Mouse (Mus musculus) 3T3-L1 (cell line): ENCODE measurements around the gene Serpina3n.
A peak's percentile ranks its signal among the peaks of the same experiment; 100 is the strongest.
"Not testable (repeated sequence)": the region's sequence is repeated elsewhere in the genome, so short reads cannot be mapped to it uniquely, and the experiment has no call there.

ENCODE experiments used
- DNase-seq: peaks from one replicate; pipeline ENCODE4 v3.0.0-alpha.2; 2015; ENCODE audit warnings: low read depth, low spot score

Gene Serpina3n

DNA sequence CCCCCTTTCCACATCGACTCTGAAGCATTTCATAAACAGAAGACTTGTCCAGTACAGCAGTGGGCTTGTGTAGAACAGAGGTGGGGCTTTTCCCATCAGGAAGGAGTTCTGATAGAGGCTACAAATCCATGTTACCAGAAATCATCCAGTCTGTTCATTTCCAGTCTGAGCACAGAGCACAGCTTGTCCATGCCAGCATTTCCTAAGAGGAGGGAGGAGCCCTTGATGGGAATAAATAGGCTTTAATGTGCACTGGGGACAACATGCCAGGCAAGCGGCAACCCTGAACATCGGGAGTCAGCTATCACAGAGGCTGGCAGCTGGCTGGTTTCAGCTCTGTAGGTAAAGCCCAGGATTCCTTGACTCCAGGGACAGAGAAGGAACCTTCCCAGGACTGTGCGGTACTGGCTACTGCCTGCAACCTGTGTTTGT lies at the start of gene Serpina3n:
Gene Serpina3n, plus strand, starts transcription at position 276 of the 432 bp plus-strand sequence.
- DNase-seq = no peak

DNA sequence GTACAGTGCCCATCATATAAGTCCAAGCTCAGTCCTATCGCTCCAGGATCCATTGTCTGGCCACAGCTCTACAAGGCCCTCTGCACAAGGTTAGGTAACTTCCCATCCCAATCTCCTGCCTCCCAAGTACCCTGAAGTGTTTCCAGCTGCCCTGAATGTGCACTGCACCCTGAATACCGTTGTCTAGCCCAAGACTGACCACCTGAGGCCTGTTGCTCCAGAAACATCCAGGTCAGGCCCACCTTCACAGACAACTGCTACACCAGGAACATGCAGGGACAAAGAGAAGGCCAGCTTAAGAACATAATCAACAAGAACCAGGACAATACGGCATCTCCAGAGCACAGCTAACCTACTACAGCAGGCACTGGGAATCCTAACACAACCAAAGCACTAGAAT lies 36.5 kb upstream of the Serpina3n start:
- DNase-seq = no peak

DNA sequence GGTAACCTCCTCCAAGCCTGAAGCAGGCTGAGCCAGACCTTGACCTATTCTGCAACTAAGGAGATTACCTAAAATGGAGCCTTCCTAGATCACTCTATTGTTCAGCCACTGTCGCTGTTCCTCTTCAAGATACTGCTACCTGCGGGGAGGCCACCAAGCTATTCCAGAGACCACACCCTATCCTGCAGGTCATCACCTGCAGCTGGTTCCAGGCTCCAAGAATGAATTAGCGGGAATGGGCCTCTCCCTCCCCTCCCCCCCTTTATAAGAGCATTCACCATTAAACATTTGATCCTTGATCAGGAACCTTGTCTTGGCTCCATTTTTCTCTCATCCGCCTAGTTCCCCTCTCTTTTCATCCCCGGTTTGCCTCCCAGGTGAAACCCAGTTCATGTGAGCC lies 29.4 kb upstream of the Serpina3n start:
- not testable (repeated sequence) for DNase-seq

DNA sequence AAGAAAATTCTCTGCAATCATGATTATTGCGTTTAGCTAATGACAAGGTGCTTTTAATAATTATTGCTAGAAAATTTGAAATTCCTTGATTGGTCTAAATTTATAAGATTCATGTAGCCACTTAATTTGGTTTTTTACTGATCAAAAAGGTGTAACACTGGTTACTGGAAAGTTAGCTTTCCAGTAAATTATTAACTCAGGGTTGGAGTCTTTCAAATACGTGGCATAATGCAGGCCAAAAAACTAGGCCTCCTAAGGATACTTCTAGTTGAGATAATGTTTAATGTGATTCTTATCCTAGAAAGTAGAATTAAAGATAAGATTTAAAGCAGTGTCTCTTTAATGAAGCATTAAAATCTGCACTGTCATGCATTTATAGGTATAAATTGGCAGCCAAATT lies 28.2 kb upstream of the Serpina3n start:
- not testable (repeated sequence) for DNase-seq

DNA sequence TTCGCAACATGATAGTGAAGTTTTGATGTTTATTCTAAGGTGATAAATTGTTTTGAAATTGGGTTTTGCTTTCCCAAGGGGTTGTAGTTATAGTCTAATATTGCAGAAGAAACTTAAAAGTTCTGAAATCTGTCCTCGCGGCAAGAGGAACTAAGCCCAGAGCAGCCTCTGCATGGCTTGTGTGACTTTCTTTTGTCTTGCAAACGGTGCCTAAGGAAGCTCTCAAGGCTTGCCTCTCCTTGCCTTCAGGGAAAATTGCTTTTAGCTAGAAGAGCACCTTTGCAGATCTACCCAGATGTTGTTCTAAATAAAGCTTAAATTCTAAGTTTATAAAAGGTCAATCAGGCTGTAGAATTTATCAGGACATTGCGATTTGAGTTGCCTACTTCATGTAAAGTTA lies 27.7 kb upstream of the Serpina3n start:
- DNase-seq = not testable (repeated sequence)

DNA sequence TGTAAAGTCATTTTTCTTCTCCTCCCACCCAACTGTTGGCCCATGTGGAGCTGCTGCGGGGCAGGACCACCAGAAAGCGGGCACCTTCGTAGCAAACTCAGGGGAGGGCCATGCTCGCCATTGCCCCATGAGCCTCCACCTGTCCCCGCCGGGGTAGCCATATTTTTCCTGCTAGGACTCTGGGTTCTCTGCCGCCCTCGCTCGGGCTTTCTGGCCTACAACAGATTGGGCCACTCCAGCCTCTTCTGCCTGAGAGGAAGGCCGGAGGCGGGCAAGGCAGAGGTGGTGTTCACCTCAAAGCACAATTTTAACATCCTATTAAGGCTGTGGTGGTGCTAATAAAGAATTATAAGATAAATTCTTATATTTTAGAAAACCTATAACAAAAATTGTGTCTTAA lies 26.7 kb upstream of the Serpina3n start:
- no peak for DNase-seq

DNA sequence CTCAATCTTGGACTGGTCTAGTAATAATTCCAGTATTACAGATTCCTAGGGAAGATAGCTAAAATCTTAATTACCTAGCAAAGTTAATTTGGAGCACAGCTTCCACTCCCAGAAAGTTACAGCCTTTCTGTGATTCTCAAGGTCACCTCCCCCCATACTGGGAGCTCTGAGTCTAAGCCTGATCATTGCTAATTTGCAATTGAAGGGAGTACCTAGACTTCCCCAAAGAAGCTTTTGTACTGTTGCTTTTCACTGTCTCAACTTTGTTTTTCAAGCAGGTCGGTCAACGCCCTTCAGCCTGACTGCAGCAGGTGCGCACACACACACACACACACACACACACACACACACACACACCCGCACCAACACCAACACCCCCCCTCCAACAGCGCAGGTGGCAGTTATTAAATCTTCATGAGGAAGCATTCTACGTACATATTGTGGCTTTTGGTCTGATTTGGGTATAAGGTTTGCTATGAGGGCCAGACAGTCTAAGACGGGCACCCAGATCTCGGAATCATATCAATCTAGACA lies 25.4 kb upstream of the Serpina3n start:
- not testable (repeated sequence) for DNase-seq

DNA sequence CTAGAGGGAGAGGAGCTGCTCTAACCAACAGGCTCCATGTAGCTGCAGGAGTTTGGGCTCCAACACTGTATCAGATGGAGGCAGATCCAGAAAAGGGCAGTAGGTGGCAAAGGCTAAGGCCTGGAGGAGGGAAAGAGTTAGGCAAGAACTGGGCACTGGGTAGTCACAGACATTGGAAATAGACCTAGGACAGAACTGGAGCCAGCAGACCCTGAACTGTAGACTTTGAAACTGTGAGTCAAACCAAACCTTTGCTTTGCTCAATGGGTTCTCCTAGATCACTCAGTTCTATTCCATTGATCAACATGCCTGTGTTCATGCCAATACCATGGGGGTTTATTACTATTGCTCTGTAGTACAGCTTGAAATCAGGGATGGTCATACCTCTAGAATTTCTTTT lies 20.5 kb upstream of the Serpina3n start:
- not testable (repeated sequence) for DNase-seq

DNA sequence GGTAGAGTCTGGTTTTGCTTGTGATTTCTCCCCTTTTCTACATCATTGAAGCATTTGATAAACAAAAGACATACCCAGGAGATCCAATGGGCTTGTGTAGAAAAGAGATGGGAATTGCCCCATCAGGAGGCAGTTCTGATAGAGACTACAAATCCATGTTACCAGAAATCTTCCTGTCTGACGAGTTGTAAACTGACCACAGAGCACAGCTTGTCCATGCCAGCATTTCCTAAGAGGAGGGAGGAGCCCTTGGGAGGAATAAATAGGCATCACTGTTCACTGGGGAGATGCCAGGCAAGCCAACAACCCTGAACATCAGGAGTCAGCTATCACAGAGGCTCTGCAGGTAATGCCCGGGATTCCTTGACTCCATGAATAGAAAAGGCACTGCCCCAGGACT lies 19.7 kb upstream of the Serpina3n start:
- DNase-seq = not testable (repeated sequence)

DNA sequence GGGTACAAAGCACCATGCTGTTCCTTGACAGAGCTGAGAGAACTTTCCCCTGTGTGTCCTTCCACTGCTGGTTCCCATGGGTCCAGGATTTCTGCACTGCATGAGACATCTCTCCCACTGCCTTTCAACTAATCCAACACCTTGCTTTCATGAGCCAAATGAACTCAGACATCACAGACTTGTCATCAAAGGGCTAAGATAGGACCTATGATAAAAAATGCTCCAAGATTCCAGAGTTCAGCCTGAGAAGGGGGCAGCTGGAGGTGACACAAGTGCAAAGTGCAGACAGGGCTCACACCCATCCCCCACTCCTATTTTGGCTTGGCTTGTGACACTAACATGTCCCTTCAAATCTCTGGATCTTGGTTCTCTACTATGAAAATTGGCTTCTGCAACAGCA lies 18.1 kb upstream of the Serpina3n start:
- DNase-seq = no peak

DNA sequence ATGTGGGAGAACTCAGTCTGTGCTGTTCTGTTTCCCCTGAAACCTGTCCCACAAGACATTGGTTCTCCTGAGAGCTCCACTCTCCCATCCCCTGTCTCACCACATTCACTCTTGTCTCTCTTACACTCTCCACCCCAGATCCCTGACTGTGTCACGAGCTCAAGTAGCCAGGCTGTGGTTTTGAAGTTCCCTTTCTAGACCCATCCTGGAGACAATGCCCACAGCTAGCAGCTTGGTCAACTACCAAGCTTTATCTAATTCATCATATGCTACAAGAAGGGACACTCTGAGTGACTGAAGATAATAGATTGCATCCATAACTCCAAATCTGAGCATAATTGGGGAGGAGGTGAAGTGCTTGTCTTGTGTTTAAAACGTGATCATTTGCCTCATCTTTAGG lies 15.5 kb upstream of the Serpina3n start:
- DNase-seq = not testable (repeated sequence)

DNA sequence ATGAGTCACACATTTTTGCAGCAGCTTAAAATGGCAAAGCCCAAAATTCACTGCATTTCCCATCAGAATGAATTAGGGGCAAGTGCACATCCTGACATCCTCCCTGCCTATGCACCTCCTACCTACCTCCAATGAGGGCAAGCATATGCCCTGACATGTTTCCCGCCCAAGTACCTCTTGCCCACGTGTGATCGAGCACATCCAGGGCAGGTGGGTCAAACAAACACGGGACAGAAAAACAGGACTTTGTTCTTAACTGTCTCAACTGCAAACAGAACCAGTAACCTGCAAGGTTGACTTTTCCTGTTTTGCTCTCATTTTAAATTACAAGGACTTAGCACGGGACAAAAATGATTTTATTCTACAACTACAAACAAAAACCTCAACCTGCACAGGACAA lies 2.6 kb upstream of the Serpina3n start:
- no peak for DNase-seq

DNA sequence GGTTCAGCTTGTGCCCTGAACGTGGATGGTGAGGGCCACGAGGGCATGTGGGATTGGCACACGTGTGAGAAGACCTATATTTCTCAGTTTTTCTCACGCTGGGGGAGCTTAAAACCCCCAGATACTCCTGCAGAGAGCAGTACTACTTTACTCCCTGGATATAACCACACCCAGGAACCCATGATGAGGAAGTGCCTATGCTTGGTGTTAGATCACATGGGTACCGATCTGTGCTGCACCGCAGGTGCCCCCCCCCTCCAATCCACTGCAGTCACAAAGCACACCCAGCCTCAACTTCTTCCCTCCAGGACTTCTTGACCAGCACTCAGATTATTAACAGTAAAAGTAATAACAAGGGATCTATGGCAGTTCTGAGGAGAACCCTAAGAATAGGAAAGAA lies 6.0 kb downstream of the Serpina3n start:
- no peak for DNase-seq

DNA sequence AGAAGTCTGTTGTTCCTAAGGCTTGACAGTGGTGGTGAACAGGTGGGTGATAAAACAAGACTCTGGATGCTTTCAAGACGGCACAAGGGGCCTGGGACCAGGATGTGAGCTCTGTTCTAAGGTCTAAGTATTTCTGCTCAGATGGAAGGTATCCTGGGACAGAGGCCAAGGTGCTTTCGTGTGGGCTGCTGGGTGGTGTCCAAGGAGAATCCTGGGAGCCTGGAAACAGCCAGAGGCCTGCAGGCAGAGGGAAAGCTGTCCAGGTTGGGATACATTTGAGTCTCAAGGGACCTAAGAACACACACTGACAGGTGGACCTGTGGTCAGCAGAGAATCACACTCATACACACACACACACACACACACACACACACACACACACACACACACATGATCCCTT lies 8.0 kb downstream of the Serpina3n start:
- peak; percentile 12 for DNase-seq

DNA sequence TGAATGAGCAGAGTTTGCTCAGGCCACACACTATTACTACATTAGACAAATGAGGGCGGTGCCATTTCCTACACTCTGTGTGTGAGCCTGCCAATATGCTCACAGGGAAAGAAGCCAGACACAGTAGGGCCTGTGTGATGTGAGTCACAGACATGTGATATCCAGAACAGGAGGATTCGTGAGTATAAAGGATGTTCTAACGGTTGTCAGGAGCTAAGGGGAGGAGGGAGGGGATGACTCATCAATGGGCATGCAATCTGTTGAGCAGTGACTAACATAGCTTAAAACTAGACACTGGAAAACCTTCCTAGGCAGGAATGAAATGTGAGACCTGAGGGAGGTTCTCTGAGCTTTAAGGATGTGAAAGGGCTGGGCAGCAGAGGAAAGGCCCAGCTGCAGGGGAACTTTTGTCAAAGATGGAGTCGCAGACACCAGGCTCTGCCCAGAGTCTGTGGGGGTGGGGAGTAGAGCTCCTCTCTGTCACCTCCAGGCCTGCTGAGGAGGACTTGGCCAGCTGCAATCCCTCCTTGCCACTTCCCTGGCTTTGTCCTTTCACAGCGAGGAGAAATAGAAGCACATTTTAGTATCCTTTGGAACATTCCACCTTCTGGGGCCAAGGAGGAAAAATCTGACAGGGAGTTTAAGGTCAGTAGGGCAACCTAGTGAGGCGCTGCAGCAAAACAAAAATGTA lies 9.2 kb downstream of the Serpina3n start:
- peak; percentile 97 for DNase-seq

DNA sequence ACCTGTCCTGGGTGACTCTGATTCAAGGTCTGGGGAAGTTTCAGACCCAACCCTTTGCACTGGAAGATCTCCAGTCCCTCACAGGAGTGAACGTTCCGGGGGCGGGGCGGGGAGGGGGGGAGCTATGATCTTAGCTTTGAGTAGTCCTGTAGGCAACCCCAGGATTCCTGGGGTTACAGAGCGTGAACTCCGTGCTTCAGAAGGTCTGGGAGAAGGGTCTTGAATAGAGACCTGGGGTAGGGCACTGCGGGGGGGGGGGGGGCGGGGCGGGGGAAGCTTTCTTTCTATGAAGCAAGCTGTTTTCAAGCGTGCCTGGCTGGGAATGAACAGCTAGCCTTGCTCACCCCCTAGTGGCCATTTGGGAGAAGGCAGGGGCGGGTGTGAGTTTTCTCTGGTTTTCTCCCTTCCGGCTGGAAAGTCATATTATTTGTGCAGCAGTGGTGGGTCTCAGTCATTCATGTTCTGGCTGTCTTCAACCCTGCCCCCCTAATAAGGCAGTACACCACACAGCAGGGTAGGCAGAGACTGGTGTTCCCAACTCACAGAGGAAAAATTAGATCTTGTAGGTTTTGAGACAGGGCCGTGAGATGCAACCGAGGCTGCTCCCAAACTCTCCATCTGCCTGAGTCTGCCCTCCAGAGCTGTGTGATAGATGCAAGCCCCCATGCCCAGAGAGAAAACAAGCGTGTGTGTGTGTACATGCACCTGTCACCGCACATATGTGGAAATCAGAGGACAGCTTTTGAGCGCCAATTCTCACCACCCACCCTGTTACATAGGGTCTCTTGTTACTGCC lies 12.0 kb downstream of the Serpina3n start:
- peak; percentile 80 for DNase-seq

DNA sequence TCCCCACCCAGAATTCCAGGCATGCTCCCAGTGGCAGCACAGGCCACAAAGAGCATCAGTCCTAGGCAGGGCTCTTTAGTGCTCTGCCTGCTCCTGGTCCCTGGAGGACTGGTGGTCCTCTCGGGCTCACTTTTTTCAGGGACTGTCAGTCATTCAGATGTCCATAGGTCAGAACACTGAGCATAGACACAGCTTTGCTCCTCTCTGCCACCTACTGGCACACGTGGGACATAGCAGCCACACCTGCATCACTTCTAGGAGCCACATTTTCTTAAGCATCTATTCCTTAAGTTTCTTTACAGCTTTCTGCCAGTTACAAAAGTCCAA lies 12.6 kb downstream of the Serpina3n start:
- peak; percentile 44 for DNase-seq

DNA sequence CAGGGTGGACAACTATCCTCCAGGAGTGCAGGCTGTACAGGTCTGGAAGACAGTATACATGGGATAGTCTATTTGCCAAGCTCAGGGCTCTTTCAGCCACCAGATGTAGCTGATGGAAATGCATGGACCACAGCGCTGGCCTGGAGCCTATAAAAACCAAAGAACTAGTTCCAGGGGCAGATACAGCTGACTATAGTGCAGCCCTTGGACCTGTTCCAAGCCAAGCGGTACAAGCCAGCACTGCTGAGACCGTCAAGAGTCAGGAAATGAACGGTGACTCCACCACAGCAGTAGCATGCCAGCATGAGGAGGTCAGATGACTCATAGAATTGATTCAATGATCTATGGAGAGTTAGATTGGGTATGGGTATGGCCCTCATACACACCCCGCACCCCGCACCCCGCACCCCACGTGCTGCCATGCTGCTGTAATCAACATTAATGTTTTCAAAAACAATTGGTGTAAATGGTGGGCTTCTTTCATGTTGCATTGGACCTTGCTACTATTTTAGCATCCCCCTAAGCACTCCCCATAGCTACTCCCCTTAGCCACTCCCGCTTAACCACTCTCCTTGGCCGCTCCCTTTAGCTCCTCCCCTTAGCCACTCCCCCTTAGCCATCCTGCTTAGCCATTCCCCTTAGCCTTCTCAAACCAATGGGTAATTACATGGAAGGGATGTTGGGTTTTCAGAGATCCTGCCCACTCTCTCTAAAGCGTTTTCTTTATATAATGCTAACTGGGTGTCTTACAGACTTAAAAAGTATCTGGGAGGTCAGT lies 16.3 kb downstream of the Serpina3n start:
- DNase-seq = peak; percentile 58

DNA sequence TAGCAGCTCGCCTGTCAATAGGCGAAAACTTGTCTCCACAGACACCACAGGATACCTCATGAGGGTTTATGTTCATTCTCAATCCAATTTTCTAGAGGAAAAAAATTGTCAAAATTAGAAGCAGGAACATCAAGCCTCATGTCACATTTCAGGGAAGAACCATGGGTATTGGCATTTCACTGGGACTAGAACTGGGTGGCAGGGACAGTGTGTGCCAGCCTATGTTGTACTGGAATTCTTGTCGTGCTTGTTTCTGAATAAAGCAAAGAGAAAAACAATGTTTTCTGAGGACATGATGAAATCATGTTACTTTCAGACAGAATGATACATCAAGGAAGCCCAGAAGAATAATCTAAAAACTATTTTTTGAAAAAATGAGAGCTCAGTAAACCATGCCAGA lies 19.1 kb downstream of the Serpina3n start:
- no peak for DNase-seq

DNA sequence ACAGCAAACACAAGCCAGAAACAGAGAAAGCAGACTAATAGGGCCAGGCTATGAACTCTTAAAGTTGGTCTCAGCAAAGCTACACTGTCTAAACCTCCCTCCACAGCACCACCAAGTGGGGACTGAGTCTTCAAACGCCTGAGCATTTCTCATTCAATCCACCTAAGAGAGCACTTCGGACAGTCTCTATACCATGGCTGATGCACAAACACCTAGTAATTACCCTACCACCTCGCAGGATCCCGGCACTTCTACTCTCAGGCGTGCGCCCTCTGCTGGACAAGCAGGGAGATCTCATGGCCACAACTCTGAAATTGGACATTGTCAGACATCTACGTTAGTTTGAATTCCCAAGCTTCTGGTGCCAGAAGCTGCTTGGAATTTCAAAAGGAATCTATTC lies 20.4 kb downstream of the Serpina3n start:
- DNase-seq = peak; percentile 59

DNA sequence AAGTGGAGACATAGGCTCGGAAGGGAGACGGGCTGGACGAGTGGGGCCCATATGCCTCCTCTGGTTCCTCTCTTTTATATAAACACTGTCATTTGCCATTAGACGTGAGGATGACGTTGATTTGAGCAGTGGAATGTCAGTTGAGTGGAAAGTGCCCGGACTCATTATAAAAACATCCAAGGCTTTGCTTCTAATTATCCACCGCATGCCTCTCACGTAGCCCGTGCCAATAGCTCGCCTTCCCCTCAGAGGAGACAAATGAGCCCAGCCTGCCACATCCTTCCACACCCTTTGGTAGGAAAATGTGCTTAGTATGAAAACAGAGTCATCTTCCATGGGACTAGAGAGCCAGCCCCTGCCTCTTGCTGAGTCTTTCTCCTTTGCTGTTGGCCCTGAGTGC lies 24.8 kb downstream of the Serpina3n start:
- no peak for DNase-seq

DNA sequence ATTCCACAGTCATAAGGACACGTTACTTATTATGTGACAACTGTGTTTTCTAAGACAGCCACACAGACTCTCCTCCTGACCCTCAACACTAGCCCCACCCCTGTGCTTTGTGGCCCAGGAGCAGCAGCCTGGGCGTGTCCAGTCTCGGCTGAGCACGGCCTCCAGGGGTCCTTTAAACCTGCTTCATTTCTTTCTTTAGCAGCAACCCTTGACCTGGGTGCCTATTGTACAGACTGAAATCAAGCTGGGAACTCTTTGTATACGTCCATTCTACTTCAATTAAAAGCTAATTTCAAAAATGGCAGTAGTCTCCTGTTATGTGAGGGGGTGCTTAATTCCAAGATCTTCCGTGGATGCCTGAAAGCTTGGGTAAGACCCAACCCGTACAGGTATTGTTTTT lies 26.7 kb downstream of the Serpina3n start:
- DNase-seq = no peak
